Mouse (Mus musculus): Measurements from ENCODE around the gene Fam89b.

- TF ChIP-seq POLR2AphosphoS5 (IDR thresholded peaks at IDR 0.05; ENCODE audit: borderline replicate concordance, low read depth, low read length) (no peak), MAZ (IDR thresholded peaks at IDR 0.05; ENCODE audit: low read depth, low read length) (no peak), SIN3A (IDR thresholded peaks at IDR 0.05; ENCODE audit: low read length) (no peak), HCFC1 (IDR thresholded peaks at IDR 0.05; ENCODE audit: low read depth, low read length) (no peak), CTCF (IDR thresholded peaks at IDR 0.05 in 2 of 3, conservative IDR thresholded peaks at IDR 0.05 in 1 of 3; ENCODE audit: control insufficient read depth in 1 of 3, insufficient read depth in 1 of 3, low read depth in 2 of 3, low read length in 3 of 3, poor library complexity in 1 of 3, severe bottlenecking in 1 of 3) (no peak), ZKSCAN1 (IDR thresholded peaks at IDR 0.05; ENCODE audit: low read depth, low read length) (no peak), POLR2A (IDR thresholded peaks at IDR 0.05; ENCODE audit: control insufficient read depth in 1 of 2, insufficient read depth in 1 of 2, low read depth in 1 of 2, low read length in 2 of 2, poor library complexity in 1 of 2) (no peak), BHLHE40 (IDR thresholded peaks at IDR 0.05; ENCODE audit: borderline replicate concordance, low read depth, low read length) (no peak), MAX (IDR thresholded peaks at IDR 0.05; ENCODE audit: low read length) (no peak), CHD1 (IDR thresholded peaks at IDR 0.05; ENCODE audit: low read depth, low read length) (no peak), ZMIZ1 (IDR thresholded peaks at IDR 0.05; ENCODE audit: low read depth, low read length) (no peak)
These were observed 14.1 kb upstream of the Fam89b start for GRCm38 (mm10) chr19:5743576-5743975.
